Mouse (Mus musculus) kidney, adult 2 months (tissue): ENCODE data around the gene Tcta. TPM values are rescaled to one million over a fixed set of nuclear protein-coding genes. Genes with fewer than 3 reads are reported as not detected.
A peak's percentile ranks its signal among the peaks of the same experiment; 100 is the strongest.
"Not testable (repeated sequence)": the region's sequence is repeated elsewhere in the genome, so short reads cannot be mapped to it uniquely, and the experiment has no call there.

Experiments
- DNase-seq: peaks from one replicate; pipeline ENCODE4 v3.0.0; 2021
- H3K27ac ChIP-seq: fragments of 200-500 bp; 2 replicates; pipeline ENCODE4 v1.5.1; 2012; ENCODE audit warnings: low read depth, low read length, control low read depth, inconsistent platforms; ENCODE audit not compliant: insufficient read depth
- H3K27me3 ChIP-seq: fragments of 200-500 bp; replicated peaks from 2 replicates; pipeline ENCODE4 v1.6.1; 2012; ENCODE audit warnings: mild to moderate bottlenecking, moderate library complexity, low read length, inconsistent platforms; ENCODE audit not compliant: control insufficient read depth, insufficient read depth
- H3K36me3 ChIP-seq: fragments of 200-500 bp; 2 replicates; pipeline ENCODE4 v1.6.1; 2012; ENCODE audit warnings: mild to moderate bottlenecking, moderate library complexity, low read length, inconsistent platforms; ENCODE audit not compliant: control insufficient read depth, insufficient read depth
- H3K4me1 ChIP-seq: fragments of 200-500 bp; 2 replicates; pipeline ENCODE4 v1.6.1; 2011; ENCODE audit warnings: low read length; ENCODE audit not compliant: control insufficient read depth, insufficient read depth
- H3K4me3 ChIP-seq: fragments of 200-500 bp; 2 replicates; pipeline ENCODE4 v1.5.1; 2011; ENCODE audit warnings: mild to moderate bottlenecking, low read depth, low read length, control low read depth; ENCODE audit not compliant: insufficient read depth
- CTCF ChIP-seq: fragments of 200-500 bp; conservative IDR thresholded peaks from 2 replicates; pipeline ENCODE4 v1.5.1; 2011; ENCODE audit warnings: low read depth, mild to moderate bottlenecking, control low read depth, low read length, moderate library complexity, mixed read lengths; ENCODE audit not compliant: insufficient read depth, insufficient read length
- POLR2A ChIP-seq: fragments of 200-500 bp; IDR thresholded peaks from one replicate; pipeline ENCODE4 v1.6.1; 2011; ENCODE audit warnings: low read depth, low read length, control low read depth
- WGBS: fragments of 180-500 bp; shearing (Covaris S2); methylation state at CpG from one replicate; pipeline ENCODE4 v1.1.7; 2018; 5-methylcytosine and 5-hydroxymethylcytosine counted together
- polyA plus RNA-seq: library from polyadenylated mRNA; depleted of rRNA; stranded (reverse); fragments of >200 nt; gene quantifications from 2 replicates; pipeline ENCODE4 v1.2.3, GENCODE M21; 2012

Tcta gene
- polyA plus RNA-seq, 1 experiment, result 55.3 TPM

GRCm38 (mm10) chr9:108338886-108339781 lies 33.2 kb upstream of the Tcta start, which contains the start of gene Gpx1:
Gpx1 (plus strand) TSS chr9:108338903.
- Histone ChIP-seq H3K27ac (peak within 1 kb of the TSS; percentile 97), H3K4me3 (peak within 1 kb of the TSS; percentile 88), H3K27me3 (no peaks in the 10 kb centered on the region), H3K4me1 (peaks cover 22% of the 10 kb centered on the region; the same call in 1 of the 2 replicates), H3K36me3 (peaks cover 6% of the 10 kb centered on the region)
- DNase-seq, result peak; percentile 98
- no peak for TF ChIP-seq CTCF
- TF ChIP-seq POLR2A, result peak; percentile 98
- WGBS, result under 1% methylated on average over 49 of the region's 49 CpGs

- H3K36me3 ChIP-seq, result peaks cover 6% of the 10 kb centered on the region
- no peaks in the 10 kb centered on the region for H3K27me3 ChIP-seq
- TF ChIP-seq POLR2A, result no peak
- no peak for TF ChIP-seq CTCF
- peak overlapping the region; percentile 90 for H3K27ac ChIP-seq
- H3K4me3 ChIP-seq, result no peak overlapping the region
- DNase-seq, result no peak
- 17% methylated on average over 6 of the region's 6 CpGs for WGBS
- peaks cover 19% of the 10 kb centered on the region; the same call in 1 of the 2 replicates for H3K4me1 ChIP-seq
Measured at GRCm38 (mm10) chr9:108338551-108338885, 32.6 kb upstream of the Tcta start.

GRCm38 (mm10) chr9:108337848-108338550 lies 32.0 kb upstream of the Tcta start:
- Histone ChIP-seq H3K4me3 (no peak overlapping the region), H3K27ac (peak overlapping the region; percentile 90), H3K36me3 (peaks cover 6% of the 10 kb centered on the region), H3K27me3 (no peaks in the 10 kb centered on the region), H3K4me1 (peaks cover 14% of the 10 kb centered on the region; the same call in 1 of the 2 replicates)
- TF ChIP-seq POLR2A, result no peak
- 57% methylated on average over 10 of the region's 10 CpGs for WGBS
- DNase-seq, result peak; percentile 9

- TF ChIP-seq CTCF, result no peak
- no peak for TF ChIP-seq POLR2A
- WGBS, result 91% methylated on average over 2 of the region's 2 CpGs
- Histone ChIP-seq H3K27me3 (no peaks in the 10 kb centered on the region), H3K4me1 (peaks cover 20% of the 10 kb centered on the region; the same call in 1 of the 2 replicates), H3K36me3 (peaks cover 7% of the 10 kb centered on the region), H3K4me3 (no peak overlapping the region), H3K27ac (no peak overlapping the region)
- no peak for DNase-seq
Measured at GRCm38 (mm10) chr9:108325811-108326210, 19.9 kb upstream of the Tcta start.

GRCm38 (mm10) chr9:108324784-108325183 lies 18.8 kb upstream of the Tcta start:
- no peak for DNase-seq
- peaks cover 22% of the 10 kb centered on the region; the same call in 1 of the 2 replicates for H3K4me1 ChIP-seq
- no peak overlapping the region for H3K27ac ChIP-seq
- H3K27me3 ChIP-seq, result no peaks in the 10 kb centered on the region
- no peak for TF ChIP-seq CTCF
- no peak for TF ChIP-seq POLR2A
- H3K36me3 ChIP-seq, result peaks cover 7% of the 10 kb centered on the region
- no peak overlapping the region for H3K4me3 ChIP-seq
- WGBS, result 81% methylated on average over 1 of the region's 1 CpGs

- H3K36me3 ChIP-seq, result not testable (repeated sequence)
Measured at GRCm38 (mm10) chr9:108322054-108322453, 16.1 kb upstream of the Tcta start.

GRCm38 (mm10) chr9:108318462-108318861 lies 12.5 kb upstream of the Tcta start:
- no peak overlapping the region for H3K4me3 ChIP-seq
- no peaks in the 10 kb centered on the region; the same call in 1 of the 2 replicates for H3K36me3 ChIP-seq
- no peak for TF ChIP-seq POLR2A
- no peak for TF ChIP-seq CTCF
- no peak overlapping the region for H3K27ac ChIP-seq
- H3K27me3 ChIP-seq, result no peaks in the 10 kb centered on the region
- no peak for DNase-seq
- 56% methylated on average over 2 of the region's 2 CpGs for WGBS
- peaks cover 11% of the 10 kb centered on the region; the same call in 1 of the 2 replicates for H3K4me1 ChIP-seq

More at GRCm38 (mm10) chr9:108322054-108322453, 16.1 kb upstream of the Tcta start:
- H3K4me3 ChIP-seq, H3K27me3 ChIP-seq, DNase-seq, H3K27ac ChIP-seq: not testable (repeated sequence)
- WGBS, result 76% methylated on average over 7 of the region's 7 CpGs
- H3K4me1 ChIP-seq, result peaks cover 22% of the 10 kb centered on the region; the same call in 1 of the 2 replicates
